Mouse (Mus musculus) spleen, adult 2 months (tissue): ENCODE measurements around the gene Apeh. TPM values are rescaled to one million over a fixed set of nuclear protein-coding genes. Genes with fewer than 3 reads are reported as not detected.

Experiments used
- DNase-seq, 2 experiments: peaks; one replicate each; pipeline versions ENCODE4 v3.0.0 to v3.0.0-alpha.2; 2012 to 2021; ENCODE audit warnings: low spot score in 2 of 2, low read depth in 1 of 2
- H3K27ac ChIP-seq: fragments of 200-500 bp; 2 replicates; pipeline ENCODE4 v1.5.1; 2012; ENCODE audit warnings: low read length, inconsistent platforms; ENCODE audit not compliant: insufficient read depth
- H3K27me3 ChIP-seq: fragments of 200-500 bp; 2 replicates; pipeline ENCODE4 v1.6.1; 2012; ENCODE audit warnings: mild to moderate bottlenecking, moderate library complexity, low read length, inconsistent platforms; ENCODE audit not compliant: control insufficient read depth, insufficient read depth
- H3K36me3 ChIP-seq: fragments of 200-500 bp; 2 replicates; pipeline ENCODE4 v1.6.1; 2012; ENCODE audit warnings: mild to moderate bottlenecking, low read length, inconsistent platforms; ENCODE audit not compliant: control insufficient read depth, insufficient read depth
- H3K4me1 ChIP-seq: fragments of 200-500 bp; 2 replicates; pipeline ENCODE4 v1.6.1; 2011; ENCODE audit warnings: inconsistent platforms; ENCODE audit not compliant: control insufficient read depth, insufficient read depth, insufficient read length
- H3K4me3 ChIP-seq: fragments of 200-500 bp; 2 replicates; pipeline ENCODE4 v1.5.1; 2011; ENCODE audit warnings: mild to moderate bottlenecking, inconsistent platforms; ENCODE audit not compliant: insufficient read depth, insufficient read length; ENCODE audit errors: extremely low read depth
- CTCF ChIP-seq: fragments of 200-500 bp; IDR thresholded peaks from 2 replicates; pipeline ENCODE4 v1.5.1; 2011; ENCODE audit warnings: mild to moderate bottlenecking, inconsistent platforms; ENCODE audit not compliant: insufficient read depth, insufficient read length, insufficient replicate concordance; ENCODE audit errors: extremely low read depth
- POLR2A ChIP-seq: fragments of 200-500 bp; IDR thresholded peaks from 2 replicates; pipeline ENCODE4 v1.6.1; 2011; ENCODE audit warnings: low read depth, low read length, inconsistent platforms
- WGBS: fragments of 180-500 bp; shearing (Covaris S2); methylation state at CpG from one replicate; pipeline ENCODE4 v1.1.7; 2018; 5-methylcytosine and 5-hydroxymethylcytosine counted together
- polyA plus RNA-seq: library from polyadenylated mRNA; depleted of rRNA; stranded (reverse); fragments of >200 nt; gene quantifications from 2 replicates; pipeline ENCODE4 v1.2.3, GENCODE M21; 2012; rRNA removed

Gene Apeh
- 136 and 157 TPM in 2 replicates for polyA plus RNA-seq

- peak within 1 kb of the TSS; percentile 90 for H3K4me3 ChIP-seq
- WGBS = under 1% methylated on average over 52 of the region's 52 CpGs
These were observed at the start of gene Apeh for GRCm38 (mm10) chr9:108094184-108094941. Gene Apeh, minus strand, starts transcription at chr9:108094606.

GRCm38 (mm10) chr9:108143470-108143869 lies 49.1 kb upstream of the Apeh start:
- H3K36me3 ChIP-seq = no peaks in the 10 kb centered on the region
- no peak for DNase-seq
- no peak overlapping the region for H3K27ac ChIP-seq
- 92% methylated on average over 2 of the region's 2 CpGs for WGBS
- H3K4me1 ChIP-seq = peaks cover 11% of the 10 kb centered on the region; the same call in 1 of the 2 replicates
- TF ChIP-seq CTCF (no peak), POLR2A (no peak)
- no peak overlapping the region for H3K4me3 ChIP-seq
- H3K27me3 ChIP-seq = no peaks in the 10 kb centered on the region

More at GRCm38 (mm10) chr9:108094184-108094941, at the start of gene Apeh:
- TF ChIP-seq POLR2A (peak; percentile 56), CTCF (no peak)
- Histone ChIP-seq H3K4me1 (peaks cover 3% of the 10 kb centered on the region; the same call in 1 of the 2 replicates), H3K36me3 (peaks cover 31% of the 10 kb centered on the region), H3K27ac (peak within 1 kb of the TSS; percentile 70), H3K27me3 (no peaks in the 10 kb centered on the region)
- peak; percentile 87 to 98 for DNase-seq

- no peak for DNase-seq
- Histone ChIP-seq H3K4me3 (no peak overlapping the region), H3K27me3 (no peaks in the 10 kb centered on the region), H3K27ac (no peak overlapping the region), H3K4me1 (peaks cover 6% of the 10 kb centered on the region; the same call in 1 of the 2 replicates), H3K36me3 (no peaks in the 10 kb centered on the region)
- WGBS = 95% methylated on average over 10 of the region's 10 CpGs
- no peak for TF ChIP-seq POLR2A
These were observed 47.0 kb upstream of the Apeh start for GRCm38 (mm10) chr9:108141387-108141786.

- no peak overlapping the region for H3K27ac ChIP-seq
- 87% methylated on average over 7 of the region's 7 CpGs for WGBS
- no peaks in the 10 kb centered on the region for H3K27me3 ChIP-seq
- peaks cover 2% of the 10 kb centered on the region; the same call in 1 of the 2 replicates for H3K4me1 ChIP-seq
- no peak for DNase-seq
- H3K36me3 ChIP-seq = no peaks in the 10 kb centered on the region
- no peak for TF ChIP-seq CTCF
- no peak for TF ChIP-seq POLR2A
- no peak overlapping the region for H3K4me3 ChIP-seq
These were observed 45.7 kb upstream of the Apeh start for GRCm38 (mm10) chr9:108139963-108140695.

- Histone ChIP-seq H3K27me3 (no peaks in the 10 kb centered on the region), H3K27ac (no peak overlapping the region), H3K4me3 (no peak overlapping the region), H3K4me1 (no peaks in the 10 kb centered on the region), H3K36me3 (no peaks in the 10 kb centered on the region)
- 88% methylated on average over 17 of the region's 17 CpGs for WGBS
- TF ChIP-seq POLR2A = no peak
- TF ChIP-seq CTCF = no peak
- no peak for DNase-seq
These were observed 45.0 kb upstream of the Apeh start for GRCm38 (mm10) chr9:108139169-108139962.

- 87% methylated on average over 6 of the region's 6 CpGs for WGBS
- Histone ChIP-seq H3K27me3 (no peaks in the 10 kb centered on the region), H3K36me3 (no peaks in the 10 kb centered on the region), H3K4me3 (no peak overlapping the region), H3K4me1 (no peaks in the 10 kb centered on the region), H3K27ac (no peak overlapping the region)
- DNase-seq = no peak
- no peak for TF ChIP-seq CTCF
- TF ChIP-seq POLR2A = no peak
These were observed 43.7 kb upstream of the Apeh start for GRCm38 (mm10) chr9:108138118-108138517.
